Mouse (Mus musculus): ENCODE measurements at regions not wholly inside any gene's neighbourhood (a gene's known extent, or its start where the extent isn't known, plus 50 kb on each side); places are given as distances from the start of the nearest gene placed in this dataset.

GRCm38 (mm10) chr13:43919781-43920420, 135.3 kb downstream of the Cd83 start:
- no peak for DNase-seq (ENCODE audit: low spot score)

GRCm38 (mm10) chr13:43930081-43930981, 145.8 kb downstream of the Cd83 start:
- no peak for DNase-seq (ENCODE audit: low spot score)

GRCm38 (mm10) chr13:43932946-43933345, 148.4 kb downstream of the Cd83 start:
- no peak for DNase-seq (ENCODE audit: low spot score)

- no peak for DNase-seq (ENCODE audit: low spot score)
Observed at GRCm38 (mm10) chr13:43935284-43935683, 150.7 kb downstream of the Cd83 start.

GRCm38 (mm10) chr13:43936504-43936903, 151.9 kb downstream of the Cd83 start:
- no peak for DNase-seq (ENCODE audit: low spot score)

- no peak for DNase-seq (ENCODE audit: low spot score)
Observed at GRCm38 (mm10) chr13:43938611-43939010, 154.0 kb downstream of the Cd83 start.

- no peak for DNase-seq (ENCODE audit: low spot score)
Observed at GRCm38 (mm10) chr13:43939375-43939774, 154.8 kb downstream of the Cd83 start.

- DNase-seq (ENCODE audit: low spot score) = no peak
Observed at GRCm38 (mm10) chr13:43941731-43942130, 157.2 kb downstream of the Cd83 start.

GRCm38 (mm10) chr13:43948606-43949005, 164.0 kb downstream of the Cd83 start:
- no peak for DNase-seq (ENCODE audit: low spot score)

- no peak for DNase-seq (ENCODE audit: low spot score)
Observed at GRCm38 (mm10) chr13:43949740-43950643, 165.4 kb downstream of the Cd83 start.

GRCm38 (mm10) chr13:43952491-43952890, 167.9 kb downstream of the Cd83 start:
- no peak for DNase-seq (ENCODE audit: low spot score)

GRCm38 (mm10) chr13:43952972-43953592, 168.5 kb downstream of the Cd83 start:
- DNase-seq (ENCODE audit: low spot score) = no peak

GRCm38 (mm10) chr13:43954714-43955393, 170.3 kb downstream of the Cd83 start:
- no peak for DNase-seq (ENCODE audit: low spot score)

GRCm38 (mm10) chr13:43957046-43957445, 172.5 kb downstream of the Cd83 start:
- no peak for DNase-seq (ENCODE audit: low spot score)

GRCm38 (mm10) chr13:43959121-43959572, 174.6 kb downstream of the Cd83 start:
- DNase-seq (ENCODE audit: low spot score) = no peak

- no peak for DNase-seq (ENCODE audit: low spot score)
Observed at GRCm38 (mm10) chr13:43961047-43961690, 176.6 kb downstream of the Cd83 start.

- DNase-seq (ENCODE audit: low spot score) = no peak
Observed at GRCm38 (mm10) chr13:43961987-43962386, 177.4 kb downstream of the Cd83 start.

- no peak for DNase-seq (ENCODE audit: low spot score)
Observed at GRCm38 (mm10) chr13:43963321-43963720, 178.7 kb downstream of the Cd83 start.

- DNase-seq (ENCODE audit: low spot score) = no peak
Observed at GRCm38 (mm10) chr13:43965256-43965905, 180.8 kb downstream of the Cd83 start.

GRCm38 (mm10) chr13:43967516-43967915, 182.9 kb downstream of the Cd83 start:
- DNase-seq (ENCODE audit: low spot score) = no peak
